Mouse (Mus musculus): ENCODE results near the gene Gm20696.

The Gm20696 gene

GRCm38 (mm10) chr6:99394801-99395200, 271.8 kb downstream of the Gm20696 start:
- no peak for DNase-seq (ENCODE audit: low spot score in 2 of 2)

GRCm38 (mm10) chr6:99392484-99392883, 274.1 kb downstream of the Gm20696 start:
- no peak for DNase-seq (ENCODE audit: low spot score in 2 of 2)

GRCm38 (mm10) chr6:99388741-99389675, 277.6 kb downstream of the Gm20696 start:
- DNase-seq (ENCODE audit: low spot score in 2 of 2), result no peak

GRCm38 (mm10) chr6:99388023-99388422, 278.6 kb downstream of the Gm20696 start:
- DNase-seq (ENCODE audit: low spot score in 2 of 2), result no peak

- no peak for DNase-seq (ENCODE audit: low spot score in 2 of 2)
These were observed 281.5 kb downstream of the Gm20696 start for GRCm38 (mm10) chr6:99385059-99385604.

GRCm38 (mm10) chr6:99383846-99384472, 282.6 kb downstream of the Gm20696 start:
- DNase-seq (ENCODE audit: low spot score in 2 of 2), result no peak

GRCm38 (mm10) chr6:99380146-99380545, 286.5 kb downstream of the Gm20696 start:
- no peak for DNase-seq (ENCODE audit: low spot score in 2 of 2)

- DNase-seq (ENCODE audit: low spot score in 2 of 2), result no peak
These were observed 287.4 kb downstream of the Gm20696 start for GRCm38 (mm10) chr6:99378997-99379710.

GRCm38 (mm10) chr6:99377716-99378115, 288.9 kb downstream of the Gm20696 start:
- DNase-seq (ENCODE audit: low spot score in 2 of 2), result no peak

- no peak for DNase-seq (ENCODE audit: low spot score in 2 of 2)
These were observed 289.5 kb downstream of the Gm20696 start for GRCm38 (mm10) chr6:99377131-99377530.

- DNase-seq (ENCODE audit: low spot score in 2 of 2), result no peak
These were observed 289.9 kb downstream of the Gm20696 start for GRCm38 (mm10) chr6:99376721-99377120.

GRCm38 (mm10) chr6:99375865-99376264, 290.7 kb downstream of the Gm20696 start:
- no peak for DNase-seq (ENCODE audit: low spot score in 2 of 2)

- DNase-seq (ENCODE audit: low spot score in 2 of 2), result no peak
These were observed 291.2 kb downstream of the Gm20696 start for GRCm38 (mm10) chr6:99375376-99375775.

- no peak for DNase-seq (ENCODE audit: low spot score in 2 of 2)
These were observed 291.9 kb downstream of the Gm20696 start for GRCm38 (mm10) chr6:99374448-99375271.

GRCm38 (mm10) chr6:99372427-99372826, 294.2 kb downstream of the Gm20696 start:
- no peak for DNase-seq (ENCODE audit: low spot score in 2 of 2)

GRCm38 (mm10) chr6:99372016-99372415, 294.6 kb downstream of the Gm20696 start:
- no peak for DNase-seq (ENCODE audit: low spot score in 2 of 2)

- DNase-seq (ENCODE audit: low spot score in 2 of 2), result no peak
These were observed 296.7 kb downstream of the Gm20696 start for GRCm38 (mm10) chr6:99369931-99370330.

- DNase-seq (ENCODE audit: low spot score in 2 of 2), result no peak
These were observed 297.4 kb downstream of the Gm20696 start for GRCm38 (mm10) chr6:99369156-99369555.

GRCm38 (mm10) chr6:99368118-99368753, 298.4 kb downstream of the Gm20696 start:
- no peak for DNase-seq (ENCODE audit: low spot score in 2 of 2)

- no peak for DNase-seq (ENCODE audit: low spot score in 2 of 2)
These were observed 302.1 kb downstream of the Gm20696 start for GRCm38 (mm10) chr6:99364545-99364944.

GRCm38 (mm10) chr6:99360581-99360980, 306.0 kb downstream of the Gm20696 start:
- DNase-seq (ENCODE audit: low spot score in 2 of 2), result no peak
